Comparison of ENCODE assay signal across 8 mouse cellular contexts in genomic region chr4:119173851-119174453, GRCm38 (mm10). TPM values are rescaled to one million over a fixed set of nuclear protein-coding genes. Genes with fewer than 3 reads are reported as not detected.
DNase-seq lines count a peak whose midpoint lies in the region; ATAC-seq lines count a peak whose summit lies in the region.

TSS of gene Zfp691 (minus strand) at chr4:119174195.

- intact Hi-C loops in heart, postnatal 14 days (cut with DNase I), result loop anchor here (10.0 kb wide), 1 partner anchor 549 kb away; the partner anchor contains the start of genes Cfap57 and Ebna1bp2

- H3K36me3 ChIP-seq in forebrain, embryonic 14.5 days (ENCODE audit: control insufficient read depth, insufficient read depth, low read length), result peaks cover 17% of the 10 kb centered on the region
- H3K36me3 ChIP-seq in neural tube, embryonic 15.5 days, result peaks cover 15% of the 10 kb centered on the region

- peak within 1 kb of the TSS; percentile 64 for H3K4me2 ChIP-seq in forebrain, embryonic 14.5 days (ENCODE audit: low read length)
- peak within 1 kb of the TSS; percentile 80 for H3K4me2 ChIP-seq in neural tube, embryonic 15.5 days

- no peaks in the 10 kb centered on the region for H3K9me3 ChIP-seq in forebrain, embryonic 14.5 days (replicated peaks; ENCODE audit: control insufficient read depth, low read length)
- no peaks in the 10 kb centered on the region for H3K9me3 ChIP-seq in neural tube, embryonic 15.5 days (replicated peaks)

- H3K4me1 ChIP-seq in forebrain, embryonic 14.5 days (ENCODE audit: control insufficient read depth, insufficient read depth, low read length), result peaks cover 6% of the 10 kb centered on the region
- H3K4me1 ChIP-seq in neural tube, embryonic 15.5 days, result peaks cover 16% of the 10 kb centered on the region

- WGBS in forebrain, embryonic 14.5 days, result under 1% methylated on average over 39 of the region's 40 CpGs
- WGBS in neural tube, embryonic 15.5 days, result under 1% methylated on average over 40 of the region's 40 CpGs

- DNase-seq in ES-CJ7 (ENCODE audit: low read depth, low spot score), result peak; percentile 96
- peak; percentile 91 for DNase-seq in cerebellum, adult 11 months
- peak; percentile 99 for DNase-seq in forebrain, embryonic 14.5 days (ENCODE audit: low spot score)
- peak; percentile 92 to 94 for DNase-seq in heart, postnatal 14 days
- peak; percentile 97 for DNase-seq in layer of hippocampus, adult 11-12 months (ENCODE audit: low spot score)
- DNase-seq in lung, adult 18-20 months, result peak; percentile 97 to 98
- DNase-seq in testis, postnatal 14 days (ENCODE audit: low spot score), result peak; percentile 96

- peak within 1 kb of the TSS; percentile 85 for H3K9ac ChIP-seq in forebrain, embryonic 14.5 days (ENCODE audit: low read length)
- peak within 1 kb of the TSS; percentile 87 for H3K9ac ChIP-seq in neural tube, embryonic 15.5 days (replicated peaks)

- ATAC-seq in forebrain, embryonic 14.5 days, result peak; percentile 100
- peak; percentile 100 for ATAC-seq in neural tube, embryonic 15.5 days (ENCODE audit: low FRiP score)

- H3K4me3 ChIP-seq in forebrain, embryonic 14.5 days (ENCODE audit: low read depth, low read length), result peak within 1 kb of the TSS; percentile 73
- H3K4me3 ChIP-seq in neural tube, embryonic 15.5 days (replicated peaks), result peak within 1 kb of the TSS; percentile 83

- no peak within 1 kb of the TSS for H3K27ac ChIP-seq in forebrain, embryonic 14.5 days (ENCODE audit: low read depth, low read length)
- H3K27ac ChIP-seq in neural tube, embryonic 15.5 days (replicated peaks), result peak within 1 kb of the TSS; percentile 80

- H3K27me3 ChIP-seq in forebrain, embryonic 14.5 days (replicated peaks; ENCODE audit: control insufficient read depth, insufficient read depth, low read length), result no peaks in the 10 kb centered on the region
- no peaks in the 10 kb centered on the region for H3K27me3 ChIP-seq in neural tube, embryonic 15.5 days (replicated peaks)

RNA-seq across cellular contexts. Expression of gene Zfp691, which starts in this region (rescaled TPM):
- 4.2 and 4.3 TPM in 2 replicates for polyA plus RNA-seq in forebrain, embryonic 14.5 days (2014; fragmentation: Nextera tagmentation; extraction: Ambion mirVana)
- total RNA-seq in heart, postnatal 14 days (2021), result 10 to 100 TPM; 18.7 to 20.2 TPM
- polyA plus RNA-seq in neural tube, embryonic 15.5 days (2015; fragmentation: Nextera tagmentation; extraction: Ambion mirVana), result 4.4 and 4.8 TPM in 2 replicates
